Mouse (Mus musculus): ENCODE measurements around the gene Spsb1. TPM values are rescaled to one million over a fixed set of nuclear protein-coding genes. Genes with fewer than 3 reads are reported as not detected.

Gene Spsb1
- polyA plus RNA-seq, 1 experiment from 2014 or later = 26.5 TPM

GRCm38 (mm10) chr4:149978820-149979219 is 24.0 kb upstream of the Spsb1 start:
- H3K9me3 ChIP-seq (ENCODE audit: control insufficient read depth) = no peaks in the 10 kb centered on the region
- no peak overlapping the region for H3K27ac ChIP-seq (ENCODE audit: low read depth, low read length)
- H3K9ac ChIP-seq (ENCODE audit: low read depth, low read length) = no peak overlapping the region
- no peak overlapping the region for H3K4me2 ChIP-seq (replicated peaks; ENCODE audit: low read depth)
- no peaks in the 10 kb centered on the region for H3K4me1 ChIP-seq (replicated peaks; ENCODE audit: control insufficient read depth, insufficient read depth, low read length)
- TF ChIP-seq CTCF (IDR thresholded peaks at IDR 0.05; ENCODE audit: low read depth) = no peak
- peaks cover 33% of the 10 kb centered on the region for H3K36me3 ChIP-seq (ENCODE audit: control insufficient read depth, insufficient read depth)
- no peaks in the 10 kb centered on the region for H3K27me3 ChIP-seq (replicated peaks; ENCODE audit: control insufficient read depth, insufficient read depth, low read length)
- no peak overlapping the region for H3K4me3 ChIP-seq (ENCODE audit: low read depth, low read length)
- ATAC-seq = no peak
- 86% methylated on average over 2 of the region's 2 CpGs for WGBS

GRCm38 (mm10) chr4:149977801-149978544 is 23.1 kb upstream of the Spsb1 start:
- Histone ChIP-seq H3K27me3 (replicated peaks; ENCODE audit: control insufficient read depth, insufficient read depth, low read length) (no peaks in the 10 kb centered on the region), H3K9ac (ENCODE audit: low read depth, low read length) (no peak overlapping the region), H3K27ac (ENCODE audit: low read depth, low read length) (no peak overlapping the region), H3K4me2 (replicated peaks; ENCODE audit: low read depth) (no peak overlapping the region), H3K4me3 (ENCODE audit: low read depth, low read length) (no peak overlapping the region), H3K9me3 (ENCODE audit: control insufficient read depth) (no peaks in the 10 kb centered on the region), H3K36me3 (ENCODE audit: control insufficient read depth, insufficient read depth) (peaks cover 25% of the 10 kb centered on the region), H3K4me1 (replicated peaks; ENCODE audit: control insufficient read depth, insufficient read depth, low read length) (no peaks in the 10 kb centered on the region)
- no peak for TF ChIP-seq CTCF (IDR thresholded peaks at IDR 0.05; ENCODE audit: low read depth)
- WGBS = 60% methylated on average over 17 of the region's 17 CpGs
- ATAC-seq = no peak

GRCm38 (mm10) chr4:149977181-149977580 is 22.3 kb upstream of the Spsb1 start:
- no peaks in the 10 kb centered on the region for H3K27me3 ChIP-seq (replicated peaks; ENCODE audit: control insufficient read depth, insufficient read depth, low read length)
- no peak for TF ChIP-seq CTCF (IDR thresholded peaks at IDR 0.05; ENCODE audit: low read depth)
- no peak overlapping the region for H3K27ac ChIP-seq (ENCODE audit: low read depth, low read length)
- peaks cover 17% of the 10 kb centered on the region for H3K36me3 ChIP-seq (ENCODE audit: control insufficient read depth, insufficient read depth)
- no peaks in the 10 kb centered on the region for H3K4me1 ChIP-seq (replicated peaks; ENCODE audit: control insufficient read depth, insufficient read depth, low read length)
- no peak for ATAC-seq
- H3K9me3 ChIP-seq (ENCODE audit: control insufficient read depth) = no peaks in the 10 kb centered on the region
- H3K4me2 ChIP-seq (replicated peaks; ENCODE audit: low read depth) = no peak overlapping the region
- 73% methylated on average over 6 of the region's 6 CpGs for WGBS
- H3K4me3 ChIP-seq (ENCODE audit: low read depth, low read length) = no peak overlapping the region
- no peak overlapping the region for H3K9ac ChIP-seq (ENCODE audit: low read depth, low read length)

GRCm38 (mm10) chr4:149975730-149976254 is 20.9 kb upstream of the Spsb1 start:
- no peaks in the 10 kb centered on the region for H3K4me1 ChIP-seq (replicated peaks; ENCODE audit: control insufficient read depth, insufficient read depth, low read length)
- no peak overlapping the region for H3K9ac ChIP-seq (ENCODE audit: low read depth, low read length)
- no peak overlapping the region for H3K4me3 ChIP-seq (ENCODE audit: low read depth, low read length)
- no peaks in the 10 kb centered on the region for H3K9me3 ChIP-seq (ENCODE audit: control insufficient read depth)
- whole genome bisulfite sequencing = 61% methylated on average over 5 of the region's 5 CpGs
- no peak overlapping the region for H3K4me2 ChIP-seq (replicated peaks; ENCODE audit: low read depth)
- H3K36me3 ChIP-seq (ENCODE audit: control insufficient read depth, insufficient read depth) = peaks cover 3% of the 10 kb centered on the region; the same call in 1 of the 2 replicates
- no peak for TF ChIP-seq CTCF (IDR thresholded peaks at IDR 0.05; ENCODE audit: low read depth)
- no peak for ATAC-seq
- H3K27ac ChIP-seq (ENCODE audit: low read depth, low read length) = no peak overlapping the region
- no peaks in the 10 kb centered on the region for H3K27me3 ChIP-seq (replicated peaks; ENCODE audit: control insufficient read depth, insufficient read depth, low read length)

- Histone ChIP-seq H3K27ac (ENCODE audit: low read depth, low read length) (no peak overlapping the region), H3K27me3 (replicated peaks; ENCODE audit: control insufficient read depth, insufficient read depth, low read length) (no peaks in the 10 kb centered on the region)
- ATAC-seq = no peak
Measured at GRCm38 (mm10) chr4:149975291-149975690, 20.4 kb upstream of the Spsb1 start.

GRCm38 (mm10) chr4:149971393-149971792 is 16.6 kb upstream of the Spsb1 start:
- Histone ChIP-seq H3K27me3 (replicated peaks; ENCODE audit: control insufficient read depth, insufficient read depth, low read length) (no peaks in the 10 kb centered on the region), H3K9me3 (ENCODE audit: control insufficient read depth) (no peaks in the 10 kb centered on the region), H3K4me2 (replicated peaks; ENCODE audit: low read depth) (no peak overlapping the region), H3K4me1 (replicated peaks; ENCODE audit: control insufficient read depth, insufficient read depth, low read length) (no peaks in the 10 kb centered on the region), H3K27ac (ENCODE audit: low read depth, low read length) (no peak overlapping the region), H3K9ac (ENCODE audit: low read depth, low read length) (no peak overlapping the region), H3K36me3 (ENCODE audit: control insufficient read depth, insufficient read depth) (no peaks in the 10 kb centered on the region), H3K4me3 (ENCODE audit: low read depth, low read length) (no peak overlapping the region)
- no peak for ATAC-seq
- WGBS = 49% methylated on average over 9 of the region's 9 CpGs
- no peak for TF ChIP-seq CTCF (IDR thresholded peaks at IDR 0.05; ENCODE audit: low read depth)

More at GRCm38 (mm10) chr4:149975291-149975690, 20.4 kb upstream of the Spsb1 start:
- H3K9ac ChIP-seq (ENCODE audit: low read depth, low read length) = no peak overlapping the region
- no peaks in the 10 kb centered on the region for H3K4me1 ChIP-seq (replicated peaks; ENCODE audit: control insufficient read depth, insufficient read depth, low read length)
- no peak overlapping the region for H3K4me3 ChIP-seq (ENCODE audit: low read depth, low read length)
- no peak overlapping the region for H3K4me2 ChIP-seq (replicated peaks; ENCODE audit: low read depth)
- 64% methylated on average over 8 of the region's 8 CpGs for WGBS
- H3K36me3 ChIP-seq (ENCODE audit: control insufficient read depth, insufficient read depth) = no peaks in the 10 kb centered on the region
- TF ChIP-seq CTCF (IDR thresholded peaks at IDR 0.05; ENCODE audit: low read depth) = no peak
- H3K9me3 ChIP-seq (ENCODE audit: control insufficient read depth) = no peaks in the 10 kb centered on the region

Measured in intestine, postnatal 0 days (tissue).